Mouse (Mus musculus) 3134 (cell line): ENCODE results near the gene Rusc2.

ENCODE experiments used
- DNase-seq: peaks from one replicate; pipeline ENCODE4 v3.0.0-alpha.2; 2011; ENCODE audit warnings: low spot score; ENCODE audit not compliant: insufficient read length; ENCODE audit errors: extremely low read depth

Rusc2 gene

DNA sequence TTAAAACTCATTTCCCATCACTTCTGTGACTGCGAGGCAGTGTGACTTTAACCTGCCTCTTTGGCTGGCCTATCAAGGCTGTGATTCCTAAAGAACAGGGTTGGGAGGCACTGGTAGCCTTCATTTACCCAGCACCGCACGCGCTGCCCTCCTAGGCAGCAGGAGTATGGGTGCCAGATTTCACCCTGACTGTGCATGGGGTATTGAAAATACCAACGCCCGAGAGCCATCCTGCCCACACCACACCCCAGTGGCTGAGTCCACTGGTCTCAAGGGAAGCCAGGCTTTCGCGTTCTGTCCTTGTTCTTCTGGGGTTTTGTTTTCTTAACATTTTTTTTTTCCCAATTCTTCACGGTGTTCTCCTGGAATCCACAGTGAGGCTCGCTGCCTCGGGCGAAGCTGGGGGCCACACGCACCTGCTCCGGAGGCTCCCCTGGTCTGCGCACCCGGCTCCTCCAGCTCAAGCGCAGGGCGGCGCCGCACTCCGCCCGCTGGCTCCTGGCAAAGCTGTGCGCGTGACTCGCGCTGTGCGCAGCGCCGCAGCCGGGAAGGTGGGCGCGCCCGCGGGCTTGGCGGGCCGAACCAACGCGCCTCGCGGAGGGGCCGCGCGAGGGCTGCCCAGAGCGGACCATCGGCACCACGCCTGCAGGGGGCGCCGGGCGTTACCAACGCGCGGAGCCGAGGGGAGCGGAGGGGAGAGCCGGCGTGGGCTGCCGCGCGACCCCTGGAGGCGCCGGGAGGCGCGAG is at the start of gene Rusc2:
Rusc2 (plus strand) TSS at position 572 of the 747 bp plus-strand sequence.
- DNase-seq, result peak; percentile 94

DNA sequence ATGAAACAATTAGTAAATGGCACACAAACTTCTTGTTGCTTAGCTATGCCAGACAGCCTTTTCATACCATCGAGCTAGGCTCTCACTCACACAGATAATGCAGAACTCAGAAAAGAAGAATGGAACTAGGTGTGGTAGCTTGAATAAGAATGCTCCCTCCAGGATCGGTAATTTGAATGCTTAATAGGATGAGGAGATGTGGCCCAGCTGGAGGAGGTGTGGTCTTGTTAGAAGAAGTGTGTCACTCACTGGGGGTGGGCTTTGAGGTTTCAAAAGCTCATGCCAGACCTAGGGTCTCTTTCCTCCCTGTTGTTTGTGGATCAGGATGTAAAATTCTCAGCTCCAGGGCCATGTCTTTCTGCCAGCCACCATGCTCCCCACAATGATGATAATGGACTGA is 47.0 kb upstream of the Rusc2 start:
- no peak for DNase-seq

DNA sequence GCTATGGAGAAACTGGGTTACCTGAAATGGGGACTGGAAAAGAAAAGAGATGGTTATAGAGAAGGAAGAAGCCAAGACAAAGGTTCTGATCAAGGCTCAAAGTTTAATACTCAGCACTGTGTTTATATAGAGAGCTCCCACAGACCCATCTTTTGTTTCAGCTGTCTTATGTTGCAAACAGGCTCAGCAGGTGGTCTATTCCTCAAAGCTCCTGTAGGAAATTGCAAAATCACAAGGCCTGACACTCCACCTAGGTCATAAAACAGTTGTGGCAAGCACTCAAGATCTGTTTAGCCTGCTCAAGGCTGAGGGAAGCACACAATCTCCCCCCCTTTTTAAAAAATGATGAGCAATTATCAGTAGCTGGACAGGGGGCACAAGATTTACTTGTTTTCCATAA is 45.6 kb upstream of the Rusc2 start:
- DNase-seq, result no peak

DNA sequence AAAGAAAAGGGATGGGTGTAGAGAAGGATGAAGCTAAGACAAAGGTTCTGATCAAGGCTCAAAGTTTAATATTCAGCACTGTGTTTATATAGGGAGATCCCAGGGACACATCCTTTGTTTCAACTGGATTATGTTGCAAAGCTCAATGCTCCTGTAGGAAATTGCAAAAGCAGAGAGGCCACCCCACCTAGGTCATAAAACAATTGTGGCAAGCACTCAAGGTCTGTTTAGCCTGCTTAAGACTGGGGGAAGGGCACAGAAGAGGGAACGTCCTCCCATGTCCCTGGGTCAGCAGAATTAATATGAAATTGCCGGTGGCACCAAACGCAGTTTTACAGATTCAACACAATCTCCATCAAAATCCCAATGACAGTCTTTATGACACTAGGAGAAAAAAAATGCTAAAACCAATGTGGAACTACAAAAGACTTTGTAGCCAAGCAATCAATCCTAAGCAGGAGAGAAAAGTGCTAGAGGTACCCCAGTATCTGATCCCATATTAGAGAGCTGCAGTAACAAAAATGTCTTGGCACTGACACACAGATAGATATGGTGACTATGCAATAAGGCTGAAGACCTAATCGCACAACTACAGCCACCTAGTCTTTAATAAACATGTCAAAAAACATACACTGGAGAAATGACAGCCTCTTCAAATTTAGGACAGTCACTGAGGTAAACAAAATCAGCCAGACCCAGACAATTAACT is 41.5 kb upstream of the Rusc2 start:
- no peak for DNase-seq

DNA sequence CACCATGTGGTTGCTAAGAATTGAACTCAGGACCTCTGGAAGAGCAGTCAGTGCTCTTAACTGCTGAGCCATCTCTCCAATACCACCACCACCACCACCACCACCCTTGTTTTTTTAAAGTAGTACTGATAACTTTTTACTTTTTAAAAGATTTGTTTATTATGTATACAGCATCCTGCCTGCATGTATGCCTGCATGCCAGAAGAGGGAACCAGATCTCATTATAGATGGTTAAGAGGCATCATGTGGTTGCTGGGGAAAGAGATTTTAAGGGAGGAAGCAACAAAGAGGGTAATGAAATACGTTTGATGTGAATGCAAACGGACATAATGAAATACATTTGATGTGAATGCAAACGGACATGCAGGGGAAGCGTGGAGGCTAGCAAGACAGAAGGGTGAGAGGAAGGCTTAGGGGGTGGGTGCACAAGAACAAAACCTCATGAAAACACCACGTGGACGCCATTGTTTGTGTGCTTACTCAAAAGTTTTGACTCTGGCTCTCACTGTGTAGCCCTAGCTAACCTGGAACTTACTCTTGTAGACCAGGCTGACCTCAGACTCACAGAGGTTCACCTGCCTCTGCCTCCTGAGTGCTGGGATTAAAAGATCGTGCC is 40.4 kb upstream of the Rusc2 start:
- no peak for DNase-seq

DNA sequence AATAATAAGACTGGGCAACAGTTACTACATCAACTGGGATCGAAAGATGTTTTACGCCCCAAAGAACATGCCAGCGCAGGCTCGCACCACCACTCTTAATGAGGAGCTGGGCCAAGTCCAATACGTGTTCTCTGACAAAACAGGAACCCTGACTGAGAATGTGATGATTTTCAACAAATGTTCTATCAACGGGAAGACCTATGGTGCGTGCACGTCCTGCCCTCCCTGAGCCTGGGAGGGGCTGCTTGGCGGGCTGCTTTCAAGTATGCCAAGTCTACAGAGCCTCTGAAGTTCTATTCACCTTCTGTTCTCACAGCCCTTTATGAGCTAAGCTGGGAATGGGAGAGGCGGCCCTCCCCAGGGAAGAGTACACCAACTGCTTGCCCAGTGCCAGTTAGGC is 39.3 kb upstream of the Rusc2 start:
- DNase-seq, result no peak

DNA sequence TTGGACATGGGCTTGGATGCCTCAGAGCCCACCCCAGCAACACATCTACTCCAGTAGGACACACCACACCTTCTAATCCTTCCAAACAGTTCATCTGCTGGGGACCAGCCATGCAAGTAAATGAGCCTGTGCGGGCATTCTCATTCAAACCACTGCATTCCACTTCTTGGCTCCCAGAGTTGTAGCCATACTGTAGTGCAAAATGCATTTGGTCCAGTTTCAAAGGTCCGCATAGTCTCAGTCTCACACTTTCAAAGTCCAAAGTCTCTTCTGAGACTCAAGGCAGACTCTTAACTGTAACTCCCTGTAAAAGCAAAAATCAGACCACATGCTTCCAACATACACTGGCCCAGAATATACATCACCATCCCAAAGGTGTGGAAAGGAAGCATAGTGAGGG is 36.8 kb upstream of the Rusc2 start:
- no peak for DNase-seq

DNA sequence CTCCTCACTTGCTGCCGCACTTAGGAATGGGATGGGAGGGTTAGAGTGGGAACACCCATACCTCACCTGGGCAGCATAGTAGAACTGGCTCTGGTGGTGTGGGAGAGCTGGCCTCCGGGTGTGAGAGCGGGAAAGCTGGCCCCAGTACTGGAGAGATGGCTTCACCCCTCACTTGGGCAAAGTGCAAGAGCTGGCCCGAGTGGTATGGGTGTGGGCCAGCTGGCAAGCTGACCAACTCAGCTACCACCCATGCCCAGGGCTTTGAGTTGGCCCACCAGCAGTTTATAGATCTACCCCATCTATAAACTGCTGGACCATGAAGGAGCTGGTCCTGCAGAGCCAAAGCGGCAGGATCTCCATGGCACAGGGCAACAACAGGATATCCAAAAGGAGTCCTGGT is 32.6 kb upstream of the Rusc2 start:
- DNase-seq, result peak; percentile 21

DNA sequence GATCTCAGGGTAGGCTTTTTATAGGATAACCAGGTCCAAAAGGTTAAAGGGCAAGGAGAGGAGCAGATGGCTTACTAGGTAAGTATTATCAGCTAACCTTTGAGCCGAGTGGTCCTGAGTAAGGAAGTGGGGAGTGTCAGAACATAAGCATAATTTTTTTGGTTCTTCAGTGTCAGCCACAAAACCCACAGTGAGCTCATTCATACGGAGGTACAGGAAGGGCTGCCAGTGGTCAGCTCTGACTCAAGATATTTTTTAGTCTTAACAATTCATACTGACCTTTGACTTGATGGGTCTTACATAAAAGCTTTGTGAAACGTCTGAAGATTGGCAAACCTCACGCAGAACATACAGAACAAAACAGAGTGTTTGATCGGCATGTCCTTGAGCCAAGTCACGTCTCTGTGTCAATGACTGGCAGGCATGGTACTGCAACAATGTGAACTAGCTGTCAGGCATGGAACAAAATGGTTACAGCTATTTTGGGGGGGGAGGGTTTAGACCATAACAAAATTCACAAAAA is 31.7 kb upstream of the Rusc2 start:
- peak; percentile 16 for DNase-seq

DNA sequence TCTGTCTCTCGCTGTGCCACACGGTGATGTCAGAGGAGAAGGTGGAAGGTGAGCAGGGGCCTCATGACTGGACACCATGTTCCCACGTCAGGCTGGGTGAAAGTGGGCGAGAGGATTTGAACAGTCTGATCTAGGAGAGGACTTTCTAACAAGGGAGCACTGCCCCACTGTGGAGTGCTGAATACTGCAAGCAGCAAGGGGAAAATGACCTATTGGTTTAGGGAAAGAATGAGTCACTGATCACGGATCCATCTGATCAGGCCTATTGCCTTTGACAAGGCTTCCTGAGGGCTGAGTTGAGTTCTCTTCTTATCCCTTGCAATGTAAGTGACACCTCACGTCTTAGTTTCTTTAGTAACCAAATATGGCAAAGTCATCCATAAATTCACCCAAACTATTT is 28.1 kb upstream of the Rusc2 start:
- DNase-seq, result no peak

DNA sequence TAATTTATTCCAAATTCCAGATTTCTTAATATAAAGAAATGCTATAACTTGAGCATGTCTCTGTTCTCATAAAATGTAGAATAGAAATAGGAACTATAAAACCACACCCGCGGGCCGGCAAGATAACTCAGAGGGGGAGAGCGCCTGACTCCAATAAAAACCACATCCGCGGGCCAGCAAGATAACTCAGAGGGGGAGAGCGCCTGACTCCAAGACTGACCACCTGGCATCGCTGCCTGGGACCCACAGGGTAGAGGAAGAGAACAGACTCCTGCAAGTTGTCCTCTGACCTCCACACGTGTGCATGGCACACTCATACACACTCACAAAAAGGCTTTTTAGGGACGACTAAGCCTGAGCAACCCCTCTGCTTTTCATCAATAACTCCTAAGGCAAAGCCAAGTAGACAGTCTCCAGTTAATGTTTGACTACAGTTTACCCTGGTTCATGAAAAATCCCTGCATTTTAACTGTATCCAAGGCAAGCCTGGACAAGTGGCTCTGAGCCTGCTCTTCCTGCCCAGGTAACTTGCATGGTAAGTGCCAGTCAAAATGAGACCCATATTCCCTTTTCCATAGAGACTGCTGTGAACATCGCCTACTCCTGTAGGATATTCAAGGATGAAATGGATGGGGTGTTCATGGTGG is 16.7 kb upstream of the Rusc2 start:
- DNase-seq, result no peak

DNA sequence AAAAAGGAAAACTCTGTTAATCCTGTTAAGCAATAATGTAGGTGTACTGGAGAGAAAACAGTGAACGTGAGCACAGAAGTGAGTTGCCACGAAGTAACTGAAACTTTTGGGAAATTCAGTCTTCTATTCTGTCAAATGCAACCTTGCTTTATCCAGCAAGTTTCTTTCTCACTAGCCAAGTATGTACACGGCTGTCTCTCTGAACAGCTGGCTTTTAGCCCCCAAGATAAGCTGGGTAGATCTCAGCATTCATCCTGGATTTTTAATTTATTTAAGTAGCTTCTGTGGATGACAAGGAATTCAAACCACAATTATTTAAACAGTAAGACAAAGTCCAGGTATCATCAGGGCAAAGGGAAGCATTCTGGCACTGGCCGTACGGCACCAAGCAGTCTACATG is 14.5 kb upstream of the Rusc2 start:
- DNase-seq, result no peak

DNA sequence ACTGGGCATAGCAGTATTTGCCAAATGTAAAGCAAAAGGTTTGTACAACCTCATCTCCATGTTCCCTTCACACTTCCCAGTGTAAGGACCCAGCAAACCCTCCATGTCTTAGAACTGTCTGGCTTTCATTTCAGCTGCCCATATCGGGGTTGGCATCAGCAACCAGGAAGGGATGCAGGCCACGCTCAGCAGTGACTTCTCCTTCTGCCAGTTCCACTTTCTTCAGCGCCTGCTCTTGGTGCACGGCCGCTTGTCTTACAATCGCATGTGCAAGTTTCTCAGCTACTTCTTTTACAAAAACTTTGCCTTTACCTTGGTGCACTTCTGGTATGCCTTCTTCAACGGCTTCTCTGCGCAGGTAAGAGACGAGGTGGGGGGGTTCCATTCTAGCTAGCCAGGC is 14.0 kb upstream of the Rusc2 start:
- DNase-seq, result no peak

DNA sequence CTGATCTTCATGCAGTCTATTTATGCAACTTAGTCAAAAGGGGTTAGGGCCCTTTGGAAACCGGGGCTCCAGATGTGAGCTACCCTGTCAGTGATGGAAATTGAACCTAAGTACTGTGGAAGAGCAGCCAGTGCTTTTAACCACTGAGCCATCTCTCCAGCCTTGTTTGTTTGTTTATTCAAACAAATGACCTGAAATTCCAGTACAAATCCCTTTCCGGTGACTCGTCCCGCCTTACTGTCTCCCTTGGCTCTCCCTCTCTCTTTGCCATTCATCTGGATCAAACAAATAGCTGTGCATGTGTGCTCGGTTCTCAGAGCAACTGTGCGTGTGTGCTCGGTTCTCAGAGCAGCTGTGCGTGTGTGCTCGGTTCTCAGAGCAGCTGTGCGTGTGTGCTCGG is 10.4 kb upstream of the Rusc2 start:
- DNase-seq, result no peak

DNA sequence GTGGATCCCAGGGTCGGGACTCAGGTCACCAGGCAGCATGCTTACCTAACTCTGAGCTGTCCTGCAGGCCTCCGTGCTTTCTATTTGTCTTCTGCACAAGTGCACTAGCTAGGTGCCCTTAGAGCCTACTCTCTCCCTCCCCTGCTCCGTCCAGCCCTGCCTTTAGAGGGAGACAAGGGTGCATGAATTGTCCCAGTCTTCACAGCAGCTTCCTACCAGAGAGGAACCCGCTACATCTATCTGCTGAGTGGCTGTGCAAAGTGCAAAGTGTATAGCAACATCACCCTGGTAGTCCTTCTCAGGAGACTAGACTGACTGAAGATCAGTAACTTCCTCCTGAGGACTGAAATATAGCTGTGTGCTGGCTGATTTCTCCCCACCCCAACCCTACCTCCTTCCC is 9.6 kb upstream of the Rusc2 start:
- DNase-seq, result no peak

DNA sequence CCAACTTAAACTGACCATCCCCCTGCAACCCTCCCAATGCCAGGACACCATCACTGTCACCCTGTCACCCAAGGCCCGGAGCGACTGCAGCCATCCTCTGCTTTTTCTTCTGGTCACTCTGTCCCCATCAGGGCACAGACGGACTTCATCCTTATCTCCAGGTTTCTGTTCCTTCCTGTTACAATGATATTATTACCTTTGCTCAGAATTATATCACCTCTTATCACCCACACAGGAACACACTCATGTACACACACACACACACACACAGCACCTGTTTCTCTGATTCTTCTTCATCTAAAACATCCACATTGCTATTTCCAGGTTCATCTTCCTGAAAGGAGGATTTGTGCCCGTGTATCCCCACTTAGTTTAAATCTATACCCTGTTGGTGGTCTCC is 7.5 kb upstream of the Rusc2 start:
- DNase-seq, result no peak

DNA sequence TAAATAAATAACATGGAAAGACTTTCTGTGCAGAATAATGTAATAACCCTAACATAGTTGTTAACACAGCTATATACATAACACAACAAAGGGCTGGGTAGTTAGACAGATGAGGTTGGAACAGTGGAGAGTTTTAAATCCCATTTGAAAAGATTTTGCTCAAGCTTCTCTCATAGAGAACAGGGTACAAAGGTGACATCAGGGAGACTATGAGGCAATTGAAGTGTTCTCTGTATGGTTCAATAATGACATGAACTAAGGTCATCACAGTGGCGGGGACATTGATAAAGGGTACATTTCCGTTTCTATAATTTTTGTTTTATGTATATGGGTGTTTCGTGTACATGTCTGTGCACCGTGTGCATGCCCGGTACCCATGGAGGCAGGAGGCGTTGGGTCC is 2.2 kb upstream of the Rusc2 start:
- DNase-seq, result no peak

DNA sequence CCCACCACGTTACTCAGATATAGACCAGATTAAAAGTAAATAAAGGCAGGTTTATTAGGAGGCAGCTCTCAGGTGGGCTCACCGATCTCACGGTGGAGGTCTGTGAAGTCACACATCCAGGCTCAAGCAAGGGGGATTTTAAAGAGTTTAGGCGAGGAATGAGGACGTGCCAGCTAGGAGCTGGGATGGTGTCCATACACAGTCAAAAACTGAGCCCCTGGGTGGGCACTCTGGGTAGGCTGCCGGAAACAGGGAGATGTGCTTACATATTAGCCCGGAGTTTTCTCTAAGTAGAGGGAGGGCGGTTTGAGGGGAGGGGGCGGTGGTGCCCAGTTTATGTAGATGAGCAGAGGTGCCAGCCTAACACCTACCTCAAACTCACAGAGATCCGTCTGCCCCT is 828 bp upstream of the Rusc2 start:
- DNase-seq, result no peak

DNA sequence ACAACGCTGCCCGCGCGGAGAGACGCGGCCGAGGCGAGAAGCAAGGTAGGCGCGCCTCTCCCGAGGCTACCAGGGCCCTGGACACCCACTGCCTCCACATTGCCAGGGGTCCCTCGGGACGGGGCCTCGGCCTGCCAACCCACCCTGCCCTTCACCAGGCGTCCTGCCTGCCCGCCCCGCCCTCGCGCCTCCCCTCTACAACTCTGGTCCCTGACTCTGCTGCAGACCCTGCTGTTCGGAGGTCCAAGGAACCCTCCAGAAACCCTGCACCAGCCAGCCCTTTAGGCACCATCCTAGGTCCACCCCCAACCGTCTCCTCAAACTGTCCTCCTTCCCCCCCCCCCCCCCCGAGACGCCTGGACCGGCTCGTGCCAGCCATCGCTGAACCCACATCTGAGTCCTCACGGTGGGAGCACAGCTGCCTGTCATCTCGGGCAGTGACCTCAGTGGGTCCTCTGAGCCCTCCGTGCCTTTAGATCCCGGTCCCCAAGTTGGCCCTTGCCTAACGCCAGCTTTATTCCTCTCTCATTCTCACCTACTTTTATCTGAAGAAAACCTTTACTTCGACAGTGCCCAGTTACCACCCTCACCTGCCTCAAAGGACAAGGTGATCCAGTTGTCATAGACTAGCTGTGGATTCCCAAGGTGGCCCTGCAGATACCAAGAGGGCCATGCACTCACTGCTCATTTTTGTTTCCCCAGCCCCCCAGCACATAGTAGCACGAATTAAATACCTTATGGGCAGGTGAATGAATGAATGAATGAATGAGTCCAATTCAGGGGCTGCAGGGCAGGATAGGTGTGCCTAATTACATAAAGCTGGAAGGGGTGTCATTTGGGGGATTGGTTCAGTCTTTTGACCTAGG is 609 bp downstream of the Rusc2 start:
- DNase-seq, result no peak
